Mouse (Mus musculus) layer of hippocampus, postnatal 10 days (tissue): Measurements from ENCODE around the gene Epb41l4b. TPM values are rescaled to one million over a fixed set of nuclear protein-coding genes. Genes with fewer than 3 reads are reported as not detected.

ENCODE experiments used
- DNase-seq, 2 experiments: peaks; one replicate each; pipeline ENCODE4 v3.0.0; 2021; ENCODE audit warnings: low spot score in 2 of 2
- total RNA-seq, 2 experiments: library from RNA; stranded (reverse); gene quantifications; 2 replicates each; pipeline ENCODE4 v1.2.3; 2021

Gene Epb41l4b
- total RNA-seq, 2 experiments from 2014 or later: 9.3 to 12.7 TPM

DNA sequence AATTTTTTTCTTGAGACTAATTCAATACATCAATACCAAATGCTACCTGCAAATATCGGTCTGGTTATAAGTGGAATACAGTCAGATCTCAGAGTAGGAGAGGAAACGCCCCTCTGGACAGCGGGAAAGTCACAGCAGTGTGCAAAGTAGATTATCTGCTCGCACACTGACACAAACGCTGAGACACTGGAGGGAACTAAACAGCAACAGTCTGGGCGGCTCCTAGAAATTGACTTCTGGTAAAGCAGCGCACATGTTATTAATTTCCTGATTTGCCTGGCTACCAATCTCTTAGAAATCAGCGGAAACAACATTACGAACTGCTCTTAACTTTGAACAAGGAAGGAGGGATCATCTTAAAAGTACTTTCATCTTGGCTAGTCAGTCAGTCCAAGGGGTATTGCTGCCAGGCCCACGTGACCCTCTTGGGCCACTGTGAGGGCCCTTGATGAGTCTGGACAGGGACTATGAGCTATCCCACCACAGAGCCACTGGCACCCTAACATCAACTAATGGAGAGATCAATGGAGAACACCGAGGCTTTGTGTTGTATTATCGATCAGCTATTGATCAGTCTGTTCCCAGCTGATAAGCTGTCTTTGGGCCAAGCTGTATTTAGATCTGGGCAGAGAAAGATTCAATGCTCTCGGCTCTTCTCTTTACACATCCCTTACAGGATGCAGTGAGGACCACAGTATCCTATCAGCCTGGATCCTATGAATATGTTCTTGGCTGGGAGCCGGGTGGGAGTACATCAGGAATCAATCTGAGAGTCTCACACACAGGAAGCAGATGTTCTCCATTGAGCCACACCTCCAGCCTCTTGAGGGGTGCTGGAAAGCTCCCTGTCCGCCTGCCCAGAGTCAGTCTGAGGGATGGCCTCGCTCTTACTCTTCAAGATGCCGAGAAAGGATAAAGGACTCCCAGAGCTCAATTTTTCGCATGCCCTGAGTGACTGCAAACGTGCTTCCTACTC lies 28.3 kb downstream of the Epb41l4b start:
- no peak for DNase-seq

- no peak for DNase-seq
Measured at GRCm38 (mm10) chr4:57113472-57114216, 29.6 kb downstream of the Epb41l4b start.

DNA sequence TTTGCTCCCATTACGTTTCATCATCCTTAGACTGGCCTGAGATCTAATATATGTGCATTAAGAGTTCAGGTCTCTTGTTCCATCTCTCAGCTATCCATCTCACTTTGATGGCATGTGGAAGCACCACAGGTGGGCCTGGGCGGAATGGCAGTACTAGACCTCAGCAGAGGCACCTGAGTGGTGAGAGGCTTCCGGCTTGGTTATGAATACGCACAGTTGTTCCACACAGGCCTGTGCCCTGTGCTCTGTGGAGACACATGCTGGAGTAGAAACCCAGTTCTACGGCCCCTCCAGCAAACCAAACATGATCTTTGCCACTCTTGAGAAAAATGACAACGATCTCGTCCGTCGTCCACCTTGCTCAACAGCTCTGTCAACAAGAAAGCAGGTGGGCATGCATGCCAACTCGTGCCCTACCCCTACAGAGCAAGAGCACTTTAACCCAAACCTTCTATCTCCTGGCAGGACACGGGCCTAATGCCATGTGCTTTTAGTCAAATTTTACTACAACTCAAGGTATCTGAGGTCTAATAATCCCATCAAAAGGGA lies 31.2 kb downstream of the Epb41l4b start:
- no peak for DNase-seq

DNA sequence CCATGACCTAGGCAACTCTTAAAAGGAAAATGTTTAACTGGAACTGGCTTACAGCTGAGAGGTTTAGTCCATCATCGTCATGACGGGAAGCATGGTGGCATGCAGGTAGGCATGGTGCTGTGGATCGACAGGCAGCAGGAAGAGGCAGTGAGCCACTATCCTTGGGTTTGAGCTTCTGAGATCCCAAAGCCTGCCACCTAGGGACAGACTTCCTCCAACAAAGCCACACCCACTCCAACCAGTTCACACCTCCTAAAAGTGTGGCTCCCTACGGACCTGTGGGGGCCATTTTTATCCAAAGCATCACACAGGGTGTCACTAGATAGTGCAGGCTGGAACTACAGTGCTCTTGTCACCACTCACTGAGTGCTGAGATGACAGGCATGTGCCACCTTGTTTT lies 31.8 kb downstream of the Epb41l4b start:
- no peak for DNase-seq

DNA sequence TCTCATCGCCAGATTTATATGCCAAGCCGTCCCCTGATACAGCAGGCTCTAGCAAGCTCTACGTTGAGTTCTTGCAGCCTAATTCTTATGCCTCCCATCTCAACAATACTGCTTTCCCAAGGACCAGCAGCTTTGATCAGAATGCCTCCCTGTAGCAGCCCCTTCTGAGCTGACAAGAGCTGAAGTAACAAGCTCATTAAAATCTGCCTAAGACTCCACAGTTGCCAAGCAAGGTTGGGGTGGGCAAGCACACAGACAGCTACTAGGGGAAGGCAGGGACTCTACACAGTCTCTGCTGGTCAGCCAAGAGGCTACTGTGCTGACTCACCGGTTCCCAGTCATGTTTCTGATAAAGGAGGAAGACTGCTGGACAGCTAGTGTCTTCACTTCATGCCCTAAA lies 33.7 kb downstream of the Epb41l4b start:
- DNase-seq: no peak

DNA sequence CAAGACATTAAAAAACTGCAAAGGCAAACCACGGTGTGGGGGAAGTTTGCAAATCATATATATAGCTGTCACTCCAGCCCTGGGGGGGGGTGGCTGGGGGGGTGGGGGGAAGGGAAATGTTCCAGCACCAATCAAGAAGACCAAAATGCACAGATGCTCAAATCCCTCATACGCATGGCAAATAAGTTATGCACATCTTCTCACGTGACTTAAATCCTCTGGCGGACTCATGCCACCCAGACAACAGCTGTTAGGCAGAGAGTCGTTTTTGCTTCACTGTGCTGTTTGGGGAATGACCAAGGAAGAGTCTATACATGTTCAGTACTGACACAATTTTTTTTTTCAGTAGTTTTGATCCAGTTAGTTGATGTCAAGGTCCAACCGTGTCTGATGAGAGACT lies 37.9 kb downstream of the Epb41l4b start:
- no peak for DNase-seq

- no peak for DNase-seq
Measured at GRCm38 (mm10) chr4:57103830-57104229, 39.4 kb downstream of the Epb41l4b start.

DNA sequence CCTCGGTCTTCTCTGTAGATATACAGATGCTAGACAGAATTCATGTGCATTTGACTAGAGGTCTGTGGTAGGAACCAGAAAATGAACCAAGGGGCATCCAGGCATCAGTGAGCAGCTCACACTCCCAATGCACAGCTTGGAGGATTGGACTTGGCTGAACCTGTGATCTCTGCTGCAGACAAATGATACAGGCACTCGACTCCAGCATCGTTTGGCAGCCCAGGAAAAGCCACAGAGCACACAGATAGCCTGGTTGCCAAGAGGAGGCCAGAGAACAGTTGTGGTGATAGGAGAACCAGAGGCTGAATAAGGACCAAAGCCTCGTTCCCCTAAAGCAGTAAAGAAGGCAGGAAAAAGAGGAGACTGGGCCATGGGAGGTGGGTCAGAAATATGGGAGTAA lies 42.1 kb downstream of the Epb41l4b start:
- no peak for DNase-seq

DNA sequence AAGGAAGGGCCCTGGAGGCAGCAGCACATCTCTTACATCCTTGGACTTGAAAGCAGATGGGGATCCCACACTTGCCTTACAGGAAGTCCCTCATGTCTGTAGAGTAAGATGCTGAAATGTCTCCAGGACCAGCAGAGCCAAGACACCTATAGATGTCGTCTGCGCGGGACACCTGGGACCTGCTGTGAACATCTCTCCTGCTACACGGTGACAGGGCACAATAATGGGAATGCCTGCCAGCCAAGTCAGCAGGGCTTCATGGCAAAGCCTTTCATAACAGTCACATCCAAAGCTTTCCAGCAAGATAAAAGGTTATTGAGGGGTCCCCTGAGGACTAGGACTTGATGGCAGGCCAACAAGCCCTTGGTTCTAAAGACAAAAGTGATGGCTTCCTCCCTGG lies 45.8 kb downstream of the Epb41l4b start:
- DNase-seq: no peak

GRCm38 (mm10) chr4:57095569-57095968 lies 47.7 kb downstream of the Epb41l4b start:
- peak; percentile 23 to 44 for DNase-seq

DNA sequence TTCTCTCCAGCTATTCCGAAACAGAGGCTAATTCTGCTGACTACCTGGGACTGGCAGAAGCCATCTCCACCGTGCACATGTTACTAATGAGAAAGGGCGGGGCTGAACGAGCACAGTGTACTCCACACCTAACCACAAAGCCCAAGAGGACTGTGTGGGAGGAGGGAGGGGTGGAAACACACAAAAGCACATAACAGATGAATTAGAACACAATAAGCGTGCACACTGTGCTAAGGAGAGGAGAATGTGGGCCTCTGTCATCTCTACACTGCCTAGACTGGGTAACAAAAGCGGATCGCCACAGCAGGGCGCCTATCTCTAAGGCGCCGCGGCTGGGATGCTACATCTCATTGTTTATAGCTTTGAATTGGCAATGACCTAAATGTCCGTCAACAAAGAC lies 51.9 kb downstream of the Epb41l4b start:
- DNase-seq: no peak

GRCm38 (mm10) chr4:57088301-57088700 lies 54.9 kb downstream of the Epb41l4b start:
- DNase-seq: no peak

DNA sequence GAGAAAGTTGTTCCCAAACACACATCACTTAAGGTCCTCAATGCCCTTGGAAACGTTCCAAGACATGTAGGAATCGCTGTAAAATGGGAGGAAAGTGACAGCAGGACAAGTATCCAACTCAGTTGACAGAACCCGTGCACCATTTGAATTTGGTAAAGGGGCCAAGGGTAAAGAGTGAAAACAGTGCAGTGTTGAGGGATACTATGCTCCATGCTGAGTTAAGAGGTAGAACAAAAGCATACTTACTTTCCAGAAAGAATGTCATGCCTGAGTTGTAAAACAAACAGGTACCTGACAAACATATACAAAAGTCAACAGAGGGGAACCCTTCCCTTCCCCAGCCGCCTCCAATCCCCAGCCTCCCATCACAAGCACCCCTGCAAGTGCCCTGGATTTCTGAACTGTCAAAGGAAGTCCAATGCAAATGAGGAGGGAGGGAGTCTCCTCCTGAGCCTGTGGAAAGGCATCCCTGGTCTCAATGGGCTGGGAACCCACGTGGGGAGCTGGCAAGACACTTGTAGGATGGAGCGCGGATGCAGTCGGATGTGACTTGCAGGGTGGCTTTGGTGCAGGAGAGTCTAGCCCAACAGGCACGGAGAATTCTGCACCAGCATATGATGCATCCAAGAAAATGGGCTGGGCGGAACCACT lies 57.4 kb downstream of the Epb41l4b start:
- DNase-seq: no peak

DNA sequence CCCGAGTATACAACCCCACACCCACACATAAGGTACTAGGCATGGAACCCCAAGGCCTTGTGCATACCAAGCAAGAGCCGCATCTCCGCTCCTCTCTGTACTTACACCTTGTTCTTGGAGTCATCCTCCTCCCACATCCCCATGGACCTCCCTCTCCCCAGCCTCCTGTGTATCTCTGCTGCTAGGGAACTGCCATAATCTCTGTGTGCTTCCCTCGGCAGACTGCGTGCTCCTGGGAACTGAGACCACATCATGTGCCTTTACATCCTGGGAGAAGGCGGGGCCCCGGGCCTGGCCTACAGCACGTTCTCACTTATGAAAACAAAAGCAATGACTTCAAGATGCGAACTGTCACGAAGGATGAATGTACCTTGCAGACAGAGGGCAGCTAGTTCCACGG lies 59.6 kb downstream of the Epb41l4b start:
- DNase-seq: no peak

GRCm38 (mm10) chr4:57082775-57083428 lies 60.3 kb downstream of the Epb41l4b start:
- no peak for DNase-seq

DNA sequence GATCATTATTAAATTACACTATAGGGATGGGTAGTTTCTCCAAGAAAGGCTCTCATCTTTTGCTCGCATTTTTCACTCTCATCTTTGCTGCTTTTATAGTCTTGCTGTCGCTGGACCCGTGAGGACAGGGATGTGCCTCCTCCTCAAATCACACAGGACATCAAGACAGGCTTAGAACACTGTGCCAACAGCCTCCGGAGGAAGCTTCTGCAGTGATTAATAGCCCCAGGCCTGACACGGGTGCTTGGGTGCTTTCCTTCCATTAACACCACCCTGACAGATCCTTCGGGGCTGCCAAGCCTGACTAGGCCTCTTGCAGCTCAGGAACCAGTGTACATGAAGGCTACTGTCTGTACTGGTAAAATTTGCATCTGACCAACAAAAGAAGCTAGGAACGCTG lies 61.8 kb downstream of the Epb41l4b start:
- DNase-seq: no peak

DNA sequence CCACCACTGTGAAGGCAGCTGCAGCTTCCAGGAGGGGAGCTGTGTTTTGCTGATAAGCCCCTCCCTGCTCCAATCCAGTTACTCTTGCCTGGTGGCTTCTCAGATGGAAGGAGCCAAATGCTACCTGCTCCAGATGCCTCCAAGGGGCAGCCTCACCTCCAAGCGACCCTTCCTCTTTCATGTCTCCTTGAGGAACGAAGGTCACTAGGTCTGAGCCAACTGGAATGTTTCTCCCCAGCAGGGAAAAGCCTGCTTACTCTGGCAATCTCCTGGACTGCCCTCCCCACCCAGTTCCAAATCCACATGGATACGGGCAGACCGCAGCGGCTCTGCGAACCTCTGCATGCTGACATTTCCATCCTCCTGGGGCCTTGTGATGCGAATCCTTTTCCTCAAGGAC lies 69.4 kb downstream of the Epb41l4b start:
- DNase-seq: no peak

GRCm38 (mm10) chr4:57073174-57073573 lies 70.1 kb downstream of the Epb41l4b start:
- no peak for DNase-seq

GRCm38 (mm10) chr4:57070640-57071039 lies 72.6 kb downstream of the Epb41l4b start:
- no peak for DNase-seq

DNA sequence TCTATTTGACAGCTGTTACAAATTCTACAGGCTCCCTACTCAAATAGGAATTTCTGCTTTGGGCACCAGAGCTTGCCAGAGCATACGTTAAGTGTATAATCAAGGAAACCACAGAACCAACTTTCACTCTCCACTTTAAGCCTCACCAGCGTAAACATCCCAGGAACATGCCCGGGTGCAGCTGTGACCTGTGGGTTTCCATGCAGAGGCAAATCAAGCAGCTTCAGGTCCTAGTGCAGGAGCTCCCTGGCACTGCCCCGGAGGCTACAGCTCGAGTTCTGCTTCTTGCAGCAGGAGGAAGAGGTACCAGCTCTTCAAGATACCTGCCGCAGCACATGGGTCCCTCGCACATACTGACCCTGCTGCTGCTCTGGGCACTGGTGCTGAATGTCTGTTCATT lies 74.8 kb downstream of the Epb41l4b start:
- no peak for DNase-seq

- no peak for DNase-seq
Measured at GRCm38 (mm10) chr4:57067801-57068200, 75.4 kb downstream of the Epb41l4b start.
